Mouse (Mus musculus) adipocyte (in vitro differentiated cells): Measurements from ENCODE around the gene Wnt10a.
A peak's percentile ranks its signal among the peaks of the same experiment; 100 is the strongest.

Experiments used
- DNase-seq: peaks from one replicate; pipeline ENCODE4 v3.0.0-alpha.2; 2016; ENCODE audit warnings: low spot score

The Wnt10a gene

DNA sequence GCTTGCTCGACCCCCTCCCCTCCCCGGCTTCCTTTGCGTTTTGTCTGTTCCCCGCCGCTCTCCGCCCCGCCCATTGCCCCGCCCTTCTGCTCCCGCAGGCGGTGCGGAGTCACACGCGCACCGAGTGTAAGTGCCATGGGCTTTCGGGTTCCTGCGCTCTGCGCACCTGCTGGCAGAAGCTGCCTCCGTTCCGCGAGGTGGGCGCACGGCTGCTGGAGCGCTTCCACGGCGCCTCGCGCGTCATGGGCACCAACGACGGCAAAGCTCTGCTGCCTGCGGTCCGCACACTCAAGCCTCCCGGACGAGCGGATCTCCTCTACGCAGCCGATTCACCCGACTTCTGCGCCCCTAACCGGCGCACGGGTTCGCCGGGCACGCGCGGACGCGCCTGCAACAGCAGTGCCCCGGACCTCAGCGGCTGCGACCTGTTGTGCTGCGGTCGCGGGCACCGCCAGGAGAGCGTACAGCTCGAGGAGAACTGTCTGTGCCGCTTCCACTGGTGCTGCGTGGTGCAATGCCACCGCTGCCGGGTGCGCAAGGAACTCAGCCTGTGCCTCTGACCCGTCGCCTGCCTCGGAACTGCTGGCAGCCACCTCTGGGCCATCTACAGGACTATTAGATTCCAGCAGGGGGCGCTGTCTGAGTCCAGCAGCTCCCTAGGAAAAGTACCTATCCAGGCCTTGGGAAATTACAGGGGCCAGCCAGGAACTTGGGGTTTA is 7.1 kb upstream of the Wnt10a start:
- no peak for DNase-seq

GRCm38 (mm10) chr1:74787846-74788245 is 3.5 kb upstream of the Wnt10a start:
- DNase-seq = peak; percentile 73

DNA sequence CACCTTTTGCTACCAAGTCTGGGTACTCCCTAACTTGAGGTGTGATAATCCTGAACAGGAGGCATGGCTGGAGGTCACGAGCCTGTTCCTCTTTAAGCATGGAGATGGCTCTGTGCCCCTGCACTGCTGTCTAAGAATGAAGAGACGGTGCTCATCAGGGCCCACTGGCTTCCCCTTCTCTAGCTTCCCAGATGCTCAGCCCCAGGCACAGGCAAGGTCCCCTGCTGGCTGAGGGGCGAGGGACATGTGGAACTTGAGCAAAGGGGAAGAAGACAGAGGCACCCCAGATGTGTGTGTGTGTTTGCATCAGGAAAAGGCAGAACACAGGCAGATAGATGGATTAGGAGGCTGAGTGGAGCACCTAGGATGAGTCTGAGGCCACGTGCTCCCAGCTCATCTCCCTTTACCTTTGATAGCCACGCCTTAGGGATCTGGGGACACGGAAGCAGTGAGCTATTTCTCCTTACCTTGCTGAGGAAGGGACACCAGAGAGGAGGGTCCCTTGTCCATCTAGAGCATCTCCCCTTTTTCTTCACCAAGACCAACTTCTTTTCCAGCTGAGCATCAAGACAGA is 2.6 kb upstream of the Wnt10a start:
- DNase-seq = no peak

DNA sequence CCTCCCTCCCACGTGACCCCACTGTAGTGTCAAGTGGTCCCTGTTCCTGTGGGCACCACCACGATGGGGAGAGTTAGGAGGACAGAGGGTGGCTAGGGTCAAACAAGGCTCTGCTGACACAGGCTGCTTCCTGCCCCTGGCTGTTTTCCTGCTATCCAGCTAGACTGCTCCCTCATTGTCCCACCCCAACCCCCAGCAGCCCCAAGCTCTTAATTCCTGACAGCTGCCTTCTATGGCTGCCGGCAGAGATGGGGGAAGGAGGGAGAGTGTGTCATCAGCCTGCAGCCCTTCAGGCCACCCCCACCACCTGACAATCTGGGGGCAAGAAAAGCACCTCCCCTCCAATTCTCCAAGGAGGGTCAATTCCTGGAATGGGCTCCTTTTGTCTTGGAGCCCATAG is 1.2 kb upstream of the Wnt10a start:
- no peak for DNase-seq

- DNase-seq = no peak
Measured at GRCm38 (mm10) chr1:74792831-74793660, 1.7 kb downstream of the Wnt10a start.

DNA sequence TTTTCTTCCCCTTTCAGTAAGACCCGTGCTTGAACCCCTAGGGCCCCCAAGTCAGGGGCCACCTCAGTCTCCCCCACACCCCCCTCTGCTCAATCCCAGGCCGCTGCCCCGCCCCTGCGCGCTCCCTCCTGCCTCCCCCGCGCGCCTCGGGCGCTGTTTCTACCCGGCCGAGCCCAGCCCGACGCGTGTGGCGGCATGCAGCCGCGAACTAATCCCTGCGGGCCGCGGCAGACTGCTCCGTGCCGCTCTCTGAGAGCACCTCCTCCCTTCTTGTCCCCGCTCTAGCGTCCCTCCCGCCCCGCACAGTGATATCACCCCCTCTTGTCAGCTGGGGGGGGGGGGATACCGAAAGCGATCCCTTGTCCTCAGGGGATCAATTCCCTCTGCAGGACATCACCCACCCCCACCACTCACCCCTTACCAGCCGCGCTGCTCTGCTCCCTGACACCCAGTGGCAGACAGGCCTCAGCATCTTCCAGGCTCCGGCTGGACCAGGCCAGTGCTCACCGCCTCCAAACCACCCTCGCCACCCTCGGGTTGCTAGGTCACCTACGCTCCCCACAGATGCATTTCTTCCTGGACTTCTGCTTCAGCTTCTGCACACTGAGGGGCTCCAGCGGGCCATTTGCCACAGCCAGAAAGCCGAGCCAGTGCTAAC is 3.3 kb downstream of the Wnt10a start:
- DNase-seq = no peak

GRCm38 (mm10) chr1:74795145-74795529 is 3.8 kb downstream of the Wnt10a start:
- no peak for DNase-seq

DNA sequence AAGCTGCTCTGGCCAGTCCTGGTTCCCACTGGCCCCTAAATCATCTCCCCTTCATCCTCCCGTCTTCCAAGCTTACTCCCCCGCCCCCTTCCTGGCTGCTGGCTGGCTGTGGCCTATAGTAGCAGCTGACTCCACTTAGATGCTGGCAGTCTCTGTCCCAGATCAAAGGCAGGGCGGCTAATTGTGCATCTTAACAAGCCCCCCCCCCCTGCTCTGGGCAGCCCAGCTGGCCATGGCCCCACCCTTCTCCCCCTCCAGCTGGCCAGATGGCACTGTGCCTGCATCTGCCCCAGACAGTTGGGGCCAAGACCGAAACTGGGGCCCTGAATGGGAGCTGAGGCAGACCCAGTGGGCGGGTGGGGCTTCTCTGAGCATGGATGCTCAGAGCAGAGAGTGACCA is 6.1 kb downstream of the Wnt10a start:
- DNase-seq = no peak

DNA sequence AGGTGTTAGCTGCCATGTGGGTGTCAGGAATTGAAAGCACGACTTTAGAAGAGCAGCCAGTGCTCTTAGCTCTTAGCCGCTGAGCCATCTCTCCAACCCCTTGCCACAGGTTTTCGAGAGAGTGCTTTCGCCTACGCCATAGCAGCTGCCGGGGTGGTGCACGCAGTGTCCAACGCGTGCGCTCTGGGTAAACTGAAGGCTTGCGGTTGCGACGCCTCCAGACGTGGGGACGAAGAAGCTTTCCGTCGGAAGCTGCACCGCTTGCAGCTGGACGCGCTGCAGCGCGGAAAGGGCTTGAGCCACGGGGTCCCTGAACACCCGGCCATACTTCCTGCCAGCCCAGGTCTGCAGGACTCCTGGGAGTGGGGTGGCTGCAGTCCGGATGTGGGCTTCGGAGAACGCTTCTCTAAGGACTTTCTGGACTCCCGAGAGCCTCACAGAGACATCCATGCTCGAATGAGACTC is 9.1 kb downstream of the Wnt10a start:
- no peak for DNase-seq

GRCm38 (mm10) chr1:74801631-74802140 is 10.4 kb downstream of the Wnt10a start:
- DNase-seq = no peak

GRCm38 (mm10) chr1:74802795-74803656 is 11.7 kb downstream of the Wnt10a start:
- DNase-seq = peak; percentile 8

DNA sequence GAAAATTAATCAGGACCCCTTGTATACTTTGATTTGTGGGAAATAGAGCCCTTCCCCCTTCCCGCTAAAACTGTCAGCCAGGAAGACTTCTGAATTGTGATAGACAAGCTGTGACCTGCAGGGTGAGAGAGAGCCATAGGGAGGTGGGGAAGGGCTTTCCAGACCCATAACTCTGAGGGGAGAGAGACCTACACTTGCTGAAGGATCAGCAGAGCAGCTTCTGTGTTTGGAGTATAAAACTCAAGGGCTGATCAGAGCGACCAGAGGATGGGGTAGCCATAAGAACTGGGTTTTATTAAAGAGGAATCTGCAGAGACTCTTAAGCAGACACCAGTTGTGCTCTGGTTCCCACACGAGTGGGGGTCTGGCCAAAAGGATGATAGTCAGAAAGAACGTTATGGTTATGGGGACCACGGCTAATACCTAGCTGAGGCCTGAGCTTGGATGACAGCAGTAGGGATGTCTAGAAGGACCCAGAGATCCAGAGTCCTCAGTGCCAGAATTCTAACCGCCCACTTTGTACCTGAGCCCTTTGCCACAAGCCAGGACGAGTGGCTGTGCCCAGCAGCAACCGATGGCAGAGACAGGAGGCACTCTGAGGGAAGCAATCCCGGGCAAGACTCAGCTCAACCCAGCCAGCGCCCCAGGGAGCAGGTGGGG is 13.0 kb downstream of the Wnt10a start:
- DNase-seq = no peak

- DNase-seq = no peak
Measured at GRCm38 (mm10) chr1:74805340-74805835, 14.1 kb downstream of the Wnt10a start.

- no peak for DNase-seq
Measured at GRCm38 (mm10) chr1:74805843-74806242, 14.5 kb downstream of the Wnt10a start.

DNA sequence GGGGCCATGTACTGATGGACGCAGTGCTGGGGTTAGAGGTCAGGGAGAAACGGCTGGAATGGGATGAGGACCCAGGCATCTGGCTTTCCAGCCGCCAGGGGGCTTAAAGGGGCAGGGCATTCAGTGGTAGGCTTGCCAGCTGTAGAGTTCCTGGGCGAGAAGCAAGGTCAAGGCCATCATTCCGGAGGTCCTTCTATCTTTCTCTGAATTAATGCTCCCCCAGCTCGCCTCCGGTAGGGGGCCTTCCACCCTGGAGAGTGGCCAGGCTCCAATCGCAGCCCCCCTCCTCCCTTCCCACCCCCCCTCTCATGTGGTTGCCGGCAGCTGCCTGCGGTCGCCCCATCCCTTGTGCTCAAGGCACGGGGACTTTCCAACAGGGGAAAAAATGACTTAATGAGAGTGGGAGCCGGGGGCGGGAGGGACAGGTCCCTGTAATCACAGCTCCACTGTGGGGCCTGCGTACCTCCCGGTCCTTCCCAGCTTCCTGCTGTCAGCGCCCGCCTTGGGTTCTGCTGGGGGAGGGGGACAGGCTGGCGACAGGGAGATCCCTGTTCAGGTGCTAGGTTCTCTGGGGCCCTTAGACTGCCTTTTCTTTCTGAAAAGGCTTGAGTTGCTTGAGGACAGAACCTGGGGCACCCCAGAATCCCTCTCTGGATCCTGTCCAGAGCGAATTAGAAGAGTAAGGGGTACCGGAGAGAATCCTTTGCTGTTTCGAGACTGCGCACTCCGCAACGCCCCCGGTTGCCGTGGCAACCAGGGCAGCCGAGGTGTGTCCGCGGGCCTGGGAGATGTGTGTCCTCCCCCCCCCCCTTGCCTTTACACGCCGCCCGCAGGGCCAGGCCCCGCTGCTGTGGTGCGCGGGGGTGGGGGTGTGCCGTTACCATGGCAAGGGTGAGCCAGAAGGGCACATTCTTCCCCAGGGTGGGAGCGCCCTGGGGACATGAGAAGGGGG is 15.3 kb downstream of the Wnt10a start:
- no peak for DNase-seq

DNA sequence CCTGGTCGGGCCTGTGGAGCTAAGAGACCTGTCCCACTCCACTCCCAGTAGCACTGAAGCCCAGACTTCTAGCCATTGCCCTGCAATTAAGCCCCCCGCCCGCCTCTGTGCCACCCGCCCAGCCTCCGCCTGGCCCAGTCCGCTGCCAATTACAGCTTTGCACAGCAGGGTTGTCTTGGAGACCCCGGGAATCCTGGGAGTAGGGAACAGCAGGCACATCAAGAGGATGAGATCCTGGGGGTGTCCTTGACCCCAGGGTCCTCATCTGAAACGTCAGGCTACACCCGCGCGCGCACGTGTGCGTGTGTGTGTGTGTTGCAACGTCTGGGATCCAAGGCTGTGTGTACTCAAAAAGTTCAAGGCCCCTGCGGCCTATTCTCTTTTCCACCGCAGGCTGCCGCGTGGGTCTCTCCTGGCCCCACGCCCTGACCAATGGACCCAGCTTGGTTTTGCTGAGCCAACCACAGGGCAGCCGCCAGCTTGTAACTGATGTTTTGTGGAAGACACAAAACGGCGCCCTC is 16.3 kb downstream of the Wnt10a start:
- no peak for DNase-seq

DNA sequence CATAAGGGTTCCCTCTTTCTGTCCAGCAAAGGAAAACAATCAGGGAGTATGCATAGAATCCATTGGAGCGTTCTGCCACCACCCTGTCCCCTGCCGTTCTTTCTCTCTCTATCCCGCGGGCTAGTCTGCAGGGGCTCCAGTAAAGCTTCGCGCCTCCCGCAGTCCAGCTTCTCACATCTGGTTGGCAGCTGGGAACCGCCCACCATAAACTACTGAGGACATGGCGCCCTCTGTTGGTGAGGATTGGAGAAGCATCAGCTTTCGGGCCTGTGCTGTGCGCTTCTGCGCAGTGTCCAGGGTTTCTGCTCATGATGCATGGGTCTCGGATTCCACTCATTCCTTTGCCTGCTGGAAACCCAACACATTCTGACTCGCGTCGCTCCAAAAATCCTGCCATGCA is 16.8 kb downstream of the Wnt10a start:
- peak; percentile 80 for DNase-seq

GRCm38 (mm10) chr1:74809007-74809406 is 17.7 kb downstream of the Wnt10a start:
- DNase-seq = no peak
